In genomic region chr5:118476597-118476996, GRCm38 (mm10) we compare ENCODE assay signal across 10 mouse cellular contexts.
DNase-seq lines count a peak whose midpoint lies in the region; ATAC-seq and TF ChIP-seq lines count a peak whose summit lies in the region.
"Had no signal": no experiment of that assay in that cellular context is flagged by ENCODE, and none has a peak within 500 bp of the region (broad histone marks: within the 10 kb centered on the region; RNA-seq: fewer than 3 reads in every experiment).

No protein-coding gene starts in this region.

- H3K36me3 ChIP-seq in limb, embryonic 15.5 days: no peaks in the 10 kb centered on the region
- H3K36me3 ChIP-seq in splenic B cell, adult 2 months (ENCODE audit: control insufficient read depth, insufficient read depth, low read length, poor library complexity, severe bottlenecking): no peaks in the 10 kb centered on the region
- H3K36me3 ChIP-seq in midbrain, embryonic 16.5 days (ENCODE audit: control insufficient read depth, insufficient read depth, low read length): no peaks in the 10 kb centered on the region

- H3K4me2 ChIP-seq in limb, embryonic 15.5 days: no peak overlapping the region
- H3K4me2 ChIP-seq in midbrain, embryonic 16.5 days (ENCODE audit: low read length): no peak overlapping the region

- peak; percentile 5 to 14 for DNase-seq in cerebellum, adult 2 months
- DNase-seq in cerebellum, adult 8-10 months: no peak
- DNase-seq in heart, adult 8-10 months (ENCODE audit: low spot score): peak; percentile 62
- DNase-seq in splenic B cell, adult 2 months (ENCODE audit: low read depth, low spot score): peak; percentile 25
- DNase-seq in kidney, postnatal 36 days: no peak
- DNase-seq: cerebellum, adult 18-20 months had no signal

- no peaks in the 10 kb centered on the region for H3K9me3 ChIP-seq in limb, embryonic 15.5 days
- no peaks in the 10 kb centered on the region for H3K9me3 ChIP-seq in midbrain, embryonic 16.5 days (replicated peaks; ENCODE audit: control insufficient read depth, low read length, poor library complexity, severe bottlenecking)

- H3K9ac ChIP-seq in limb, embryonic 15.5 days: no peak overlapping the region
- no peak overlapping the region for H3K9ac ChIP-seq in midbrain, embryonic 16.5 days (ENCODE audit: low read depth, low read length)

- H3K27ac ChIP-seq in cerebellum, adult 2 months (ENCODE audit: insufficient read depth, low read length): no peak overlapping the region
- H3K27ac ChIP-seq in limb, embryonic 15.5 days: peak overlapping the region; percentile 11; the same call in 1 of the 2 replicates
- H3K27ac ChIP-seq in midbrain, embryonic 16.5 days (ENCODE audit: low read length): no peak overlapping the region

- H3K4me3 ChIP-seq in cerebellum, adult 2 months (replicated peaks; ENCODE audit: insufficient read depth, low read depth, low read length): no peak overlapping the region
- H3K4me3 ChIP-seq in limb, embryonic 15.5 days: no peak overlapping the region
- H3K4me3 ChIP-seq in midbrain, embryonic 16.5 days (ENCODE audit: low read depth, low read length): no peak overlapping the region

- H3K27me3 ChIP-seq in cerebellum, adult 2 months (ENCODE audit: control insufficient read depth, insufficient read depth, low read length): no peaks in the 10 kb centered on the region
- H3K27me3 ChIP-seq in limb, embryonic 15.5 days: no peaks in the 10 kb centered on the region
- no peaks in the 10 kb centered on the region for H3K27me3 ChIP-seq in splenic B cell, adult 2 months (ENCODE audit: control insufficient read depth, insufficient read depth, low read length, poor library complexity, severe bottlenecking)
- no peaks in the 10 kb centered on the region for H3K27me3 ChIP-seq in midbrain, embryonic 16.5 days (ENCODE audit: control insufficient read depth, insufficient read depth, low read depth, low read length)

- WGBS in cerebellum, adult 2 months: 52% methylated on average over 5 of the region's 5 CpGs
- WGBS in limb, embryonic 15.5 days: 70% methylated on average over 5 of the region's 5 CpGs
- 85% methylated on average over 5 of the region's 5 CpGs for WGBS in midbrain, embryonic 16.5 days

- ATAC-seq in limb, embryonic 15.5 days (ENCODE audit: insufficient number of reproducible peaks, low FRiP score, low TSS enrichment, low read depth): no peak
- ATAC-seq in midbrain, embryonic 16.5 days: no peak
- no peak for ATAC-seq in inflammation-experienced regulatory T-cells, adult 6 months
- ATAC-seq: intestine, embryonic 16.5 days had no signal

- TF ChIP-seq POLR2A in cerebellum, adult 2 months (IDR thresholded peaks at IDR 0.05; ENCODE audit: borderline replicate concordance, insufficient read depth, low read length): no peak

- H3K4me1 ChIP-seq in cerebellum, adult 2 months (ENCODE audit: control insufficient read depth, insufficient read depth, low read length): no peaks in the 10 kb centered on the region; the same call in 1 of the 2 replicates
- H3K4me1 ChIP-seq in limb, embryonic 15.5 days: peaks cover 34% of the 10 kb centered on the region
- H3K4me1 ChIP-seq in midbrain, embryonic 16.5 days (ENCODE audit: control insufficient read depth, insufficient read depth, low read length): peaks cover 11% of the 10 kb centered on the region

- no peak for TF ChIP-seq CTCF in cerebellum, adult 2 months (IDR thresholded peaks at IDR 0.05; ENCODE audit: borderline replicate concordance, insufficient read depth, low read depth, low read length)

Comparison
In these comparisons a context has a peak if more than half of its experiments do, and no peak if none do; other contexts are left out.
1. DNase-seq: peak in cerebellum, adult 2 months (2 of 2), heart, adult 8-10 months (single experiment) and splenic B cell, adult 2 months (single experiment); none in cerebellum, adult 8-10 months (single experiment) and kidney, postnatal 36 days (0 of 2).